Comparison of ENCODE assay signal across 7 mouse cellular contexts in genomic region chr2:5894843-5895570, GRCm38 (mm10). TPM values are rescaled to one million over a fixed set of nuclear protein-coding genes. Genes with fewer than 3 reads are reported as not detected.
DNase-seq lines count a peak whose midpoint lies in the region; ATAC-seq lines count a peak whose summit lies in the region.

Gene Sec61a2 (minus strand): TSS chr2:5895432.

- peak within 1 kb of the TSS; percentile 96 for H3K9ac ChIP-seq in intestine, embryonic 16.5 days (ENCODE audit: low read depth, low read length)
- H3K9ac ChIP-seq in midbrain, embryonic 11.5 days (ENCODE audit: low read length) = peak within 1 kb of the TSS; percentile 93

- intact Hi-C loops in left cerebral cortex, postnatal 36 days (cut with DNase I) = loop anchor here (5.0 kb wide), 2 partner anchors 47 to 57 kb away; partner anchors contain the start of genes Dhtkd1 and Upf2

- peak; percentile 99 for ATAC-seq in intestine, embryonic 16.5 days
- peak; percentile 100 for ATAC-seq in midbrain, embryonic 11.5 days (ENCODE audit: low FRiP score)

- DNase-seq in adrenal gland, adult 8-10 months = peak; percentile 97
- DNase-seq in embryo, embryonic 9.5 days (ENCODE audit: extremely low spot score) = peak; percentile 99
- DNase-seq in gastrocnemius, postnatal 4 days (ENCODE audit: low spot score in 2 of 2) = peak; percentile 100
- DNase-seq in left cerebral cortex, postnatal 36 days (ENCODE audit: low spot score in 2 of 2) = peak; percentile 99
- DNase-seq in midbrain, embryonic 11.5 days (ENCODE audit: low spot score, missing footprints) = peak; percentile 100
- DNase-seq in skeletal muscle tissue, adult 2 months (ENCODE audit: low read depth, low spot score) = peak; percentile 98

- WGBS in intestine, embryonic 16.5 days = under 1% methylated on average over 61 of the region's 62 CpGs
- WGBS in midbrain, embryonic 11.5 days = under 1% methylated on average over 62 of the region's 62 CpGs

- H3K4me1 ChIP-seq in intestine, embryonic 16.5 days (ENCODE audit: control insufficient read depth, insufficient read depth, low read length) = peaks cover 6% of the 10 kb centered on the region; the same call in 1 of the 2 replicates
- peaks cover 3% of the 10 kb centered on the region for H3K4me1 ChIP-seq in midbrain, embryonic 11.5 days (ENCODE audit: control insufficient read depth, insufficient read depth, low read length)

- H3K27ac ChIP-seq in intestine, embryonic 16.5 days (ENCODE audit: low read length) = peak within 1 kb of the TSS; percentile 82
- H3K27ac ChIP-seq in midbrain, embryonic 11.5 days (ENCODE audit: low read depth, low read length) = peak within 1 kb of the TSS; percentile 77

- H3K4me3 ChIP-seq in intestine, embryonic 16.5 days (ENCODE audit: low read length) = peak within 1 kb of the TSS; percentile 85
- peak within 1 kb of the TSS; percentile 81 for H3K4me3 ChIP-seq in midbrain, embryonic 11.5 days (ENCODE audit: low read depth, low read length)

- H3K27me3 ChIP-seq in intestine, embryonic 16.5 days (replicated peaks; ENCODE audit: control insufficient read depth, insufficient read depth, low read length) = no peaks in the 10 kb centered on the region
- no peaks in the 10 kb centered on the region for H3K27me3 ChIP-seq in midbrain, embryonic 11.5 days (ENCODE audit: control insufficient read depth, insufficient read depth, low read length)

- H3K4me2 ChIP-seq in intestine, embryonic 16.5 days (ENCODE audit: low read depth, low read length) = peak within 1 kb of the TSS; percentile 47
- peak within 1 kb of the TSS; percentile 67 for H3K4me2 ChIP-seq in midbrain, embryonic 11.5 days

- H3K36me3 ChIP-seq in intestine, embryonic 16.5 days (ENCODE audit: control insufficient read depth, insufficient read depth, low read length) = no peaks in the 10 kb centered on the region
- H3K36me3 ChIP-seq in midbrain, embryonic 11.5 days (ENCODE audit: control insufficient read depth, insufficient read depth, low read length) = peaks cover 3% of the 10 kb centered on the region; the same call in 1 of the 2 replicates

- H3K9me3 ChIP-seq in intestine, embryonic 16.5 days (ENCODE audit: control insufficient read depth, low read length) = no peaks in the 10 kb centered on the region
- H3K9me3 ChIP-seq in midbrain, embryonic 11.5 days (ENCODE audit: control insufficient read depth, low read length) = no peaks in the 10 kb centered on the region

RNA-seq across cellular contexts. Expression of gene Sec61a2, which starts in this region (rescaled TPM):
- total RNA-seq in adrenal gland, adult 8-10 months (2022) = 10 to 100 TPM; 33.2 to 71.0 (median 47.7) TPM
- 10 to 100 TPM; 43.7 to 48.9 TPM for total RNA-seq in gastrocnemius, postnatal 4 days (2021)
- polyA plus RNA-seq in intestine, embryonic 16.5 days (2015; fragmentation: Nextera tagmentation; extraction: Ambion mirVana) = 55.7 and 61.8 TPM in 2 replicates
- total RNA-seq in left cerebral cortex, postnatal 36 days (2021) = 100 to 1,000 TPM in 1 of 2 experiments, 10 to 100 TPM in 1; 71.9 to 116 TPM
- polyA plus RNA-seq in midbrain, embryonic 11.5 days (2014; fragmentation: Nextera tagmentation; extraction: Ambion mirVana) = 74.7 and 85.6 TPM in 2 replicates

Comparison
In these comparisons a context has a peak if more than half of its experiments do, and no peak if none do; other contexts are left out.
1. Peak in every context shown above with its lines: DNase-seq, ATAC-seq, H3K4me3 ChIP-seq and H3K27ac ChIP-seq.